Mouse (Mus musculus): Measurements from ENCODE around the gene Ascc2. TPM values are rescaled to one million over a fixed set of nuclear protein-coding genes. Genes with fewer than 3 reads are reported as not detected.

Gene Ascc2
- 10 to 100 TPM; 17.0 to 18.3 TPM for total RNA-seq (2021)

DNA sequence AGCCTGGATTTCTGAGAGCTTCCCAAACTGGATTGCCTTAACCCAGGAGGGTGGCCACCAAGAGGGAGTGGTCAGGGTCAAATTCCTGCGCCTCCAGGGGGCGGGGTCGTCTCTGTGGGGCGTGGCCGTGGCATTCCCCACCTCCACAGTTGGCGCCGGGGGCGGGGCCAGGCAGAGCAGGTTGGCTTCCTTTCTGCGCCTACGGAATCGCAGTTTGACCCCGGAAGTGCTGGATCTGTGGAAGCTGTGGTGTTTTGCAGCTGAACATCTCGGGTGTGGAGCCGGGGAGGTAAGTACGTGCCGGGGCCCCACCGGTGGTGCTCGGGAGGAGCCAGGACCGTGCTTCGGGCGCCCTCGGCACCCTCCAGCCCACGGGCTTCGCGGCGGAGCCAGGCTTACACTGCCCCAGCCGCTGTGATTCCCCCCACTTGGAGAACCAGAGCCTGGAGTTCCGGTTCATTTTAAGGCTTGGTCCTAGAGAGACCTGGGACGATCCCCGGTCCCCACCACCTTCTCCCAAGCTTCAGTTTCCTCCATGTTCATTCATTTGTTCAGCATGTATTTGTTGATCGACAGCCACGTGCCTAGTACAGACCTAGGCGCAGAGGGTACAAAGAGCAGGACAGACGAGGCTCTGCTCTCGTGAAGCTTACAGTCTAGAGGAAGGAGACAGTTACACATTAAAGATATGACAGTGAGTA is at the start of gene Ascc2:
TSS of gene Ascc2 (plus strand) at position 214 of the 701 bp plus-strand sequence.
- DNase-seq: peak; percentile 98

DNA sequence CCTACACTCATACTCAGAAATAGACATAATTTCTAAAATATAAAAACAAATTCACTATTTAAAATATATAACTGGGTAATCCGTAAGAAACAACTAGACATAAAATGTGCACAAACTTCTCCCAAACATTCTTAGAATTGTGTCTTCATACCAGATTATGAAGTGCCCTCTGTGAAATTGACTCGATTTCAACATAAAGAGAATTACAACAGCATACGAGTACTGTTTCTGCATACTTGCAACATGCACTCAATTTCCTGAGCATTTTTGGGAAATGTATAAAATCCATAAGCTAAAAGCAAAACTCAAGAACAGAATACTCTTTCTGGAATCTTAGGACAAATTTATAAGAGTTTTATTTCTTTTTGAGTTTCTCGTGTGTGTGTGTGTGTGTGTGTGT is 45.7 kb upstream of the Ascc2 start:
- no peak for DNase-seq

DNA sequence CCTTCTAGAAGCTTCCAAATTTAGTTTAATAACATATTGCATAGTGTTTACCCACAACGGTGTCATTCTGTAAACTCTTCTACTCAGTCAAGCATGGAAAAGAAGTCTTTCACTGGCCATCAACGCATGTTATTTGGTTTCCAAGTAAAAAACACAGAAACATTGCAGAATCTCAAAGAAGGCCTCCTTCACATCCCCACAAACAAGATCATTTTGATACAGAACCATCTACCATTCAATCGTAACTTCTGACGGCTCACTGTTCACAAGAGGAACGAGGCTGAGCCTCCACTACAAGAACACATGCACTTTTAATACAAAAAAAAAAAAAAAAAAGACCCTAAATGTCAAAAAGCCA is 44.1 kb upstream of the Ascc2 start:
- no peak for DNase-seq

DNA sequence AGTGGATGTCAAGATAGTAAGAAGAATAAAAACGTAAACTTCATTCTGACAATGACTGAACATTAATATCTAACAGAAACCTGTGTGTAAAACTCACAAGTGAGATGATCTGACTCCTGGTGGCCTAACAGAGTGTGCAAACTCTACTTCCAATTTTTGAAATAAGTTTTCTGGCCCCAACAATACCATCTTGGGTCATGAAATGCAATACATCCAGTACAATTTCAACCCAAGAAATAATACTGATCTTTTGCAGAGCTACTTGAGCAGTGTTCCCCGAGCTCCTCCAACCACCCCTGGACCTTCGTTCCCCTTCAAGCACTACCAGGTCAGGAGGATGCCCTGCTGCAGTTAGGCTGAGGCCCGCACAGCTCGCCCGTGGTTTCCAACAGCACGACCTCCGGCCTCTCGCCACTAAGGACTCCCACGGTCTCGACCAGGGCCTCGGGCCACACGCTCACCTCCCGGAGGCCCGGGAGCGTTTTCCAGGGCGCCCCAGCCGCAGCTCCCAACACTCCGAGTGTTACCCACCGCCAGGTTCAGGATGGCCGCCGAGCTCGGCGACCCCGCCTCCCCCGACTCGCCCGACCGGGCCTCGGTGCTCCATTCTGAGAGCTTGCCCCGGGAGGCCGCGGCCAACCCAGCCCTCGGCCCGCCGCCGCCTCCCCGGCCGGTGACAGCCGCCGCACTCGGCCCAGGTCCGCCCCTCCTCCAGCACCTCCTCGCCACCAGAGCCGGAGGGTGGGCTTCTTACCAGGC is 43.5 kb upstream of the Ascc2 start:
- peak; percentile 52 for DNase-seq

DNA sequence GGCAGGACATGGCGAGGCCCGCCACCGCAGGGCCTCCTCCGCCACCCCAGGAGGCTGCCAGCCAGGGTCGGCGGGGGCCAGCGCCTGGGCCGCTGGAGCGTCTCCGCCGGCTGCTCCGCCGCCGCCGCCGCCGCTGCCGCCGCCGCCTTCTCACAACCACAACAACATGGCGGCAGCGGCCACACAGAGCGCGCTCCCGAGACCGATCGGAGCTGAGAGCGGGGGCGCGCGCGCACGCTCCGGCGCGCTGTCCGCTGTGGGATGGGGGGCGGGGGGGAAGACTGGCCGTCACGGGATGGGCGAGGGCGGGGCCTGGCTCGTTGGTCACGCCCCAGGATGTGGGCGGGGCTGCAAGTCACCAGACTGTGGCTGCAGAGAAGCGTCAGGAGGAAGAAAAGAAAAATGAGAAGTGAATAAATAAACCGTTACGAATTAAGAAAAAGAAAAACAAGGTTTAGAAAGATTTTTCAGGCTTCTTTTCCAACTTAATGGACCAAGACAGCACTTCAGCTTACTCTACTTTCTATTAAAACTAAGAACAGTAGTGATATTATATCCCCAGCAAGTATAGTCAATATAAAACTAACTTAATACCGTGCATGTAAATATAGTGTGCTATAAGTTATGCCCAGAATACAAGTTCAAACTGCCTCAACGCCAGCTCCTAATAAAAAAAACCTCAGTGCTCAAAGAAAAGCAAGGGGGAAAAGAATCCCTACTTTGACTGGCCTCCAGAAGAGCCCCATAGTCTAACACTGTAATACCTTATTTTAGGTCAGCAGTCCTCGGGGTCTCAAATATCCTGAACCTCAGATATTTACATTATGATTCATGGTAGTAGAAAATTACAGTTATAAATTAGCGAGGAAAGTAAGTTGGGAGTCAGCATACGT is 42.7 kb upstream of the Ascc2 start, which contains the start of gene Mtmr3:
TSS of gene Mtmr3 (minus strand) at position 256 of the 893 bp plus-strand sequence.
- peak; percentile 98 for DNase-seq

DNA sequence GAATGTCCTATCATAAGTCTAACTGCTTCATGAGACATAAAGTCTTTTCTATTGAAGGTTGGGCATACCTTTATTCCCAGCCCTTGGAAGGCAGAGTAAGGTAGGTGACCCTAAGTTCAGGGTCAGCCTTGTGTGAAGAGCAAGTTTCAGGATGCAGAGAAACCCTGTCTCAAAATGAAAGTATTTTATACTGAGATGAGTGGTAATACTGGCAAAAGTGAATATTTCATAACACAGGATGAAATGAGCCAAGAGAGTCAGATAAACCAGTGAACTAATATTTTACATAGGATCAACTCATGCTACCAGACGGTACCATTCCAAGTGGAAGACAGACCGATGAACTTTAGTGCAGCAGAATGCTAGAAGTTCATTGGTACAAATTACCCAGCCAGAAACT is 39.1 kb upstream of the Ascc2 start:
- DNase-seq: no peak

DNA sequence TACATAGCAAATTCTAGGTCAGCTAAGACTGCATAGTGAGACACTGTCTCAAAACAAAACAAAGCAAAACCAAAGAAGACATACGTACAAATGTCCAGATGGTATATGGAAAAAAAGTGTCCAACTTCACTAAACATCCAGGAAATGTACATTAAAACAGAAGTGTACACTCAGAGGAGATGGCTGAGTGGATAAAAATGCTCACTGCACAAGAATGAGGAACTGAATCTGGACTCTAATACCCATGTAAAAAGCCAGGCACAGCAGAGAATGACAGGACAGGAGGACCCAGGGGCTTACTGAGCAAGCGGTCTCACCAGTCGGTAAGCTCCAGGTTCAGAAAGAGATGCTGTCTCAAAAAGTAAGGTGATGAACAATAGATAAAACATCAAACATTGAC is 37.6 kb upstream of the Ascc2 start:
- no peak for DNase-seq

DNA sequence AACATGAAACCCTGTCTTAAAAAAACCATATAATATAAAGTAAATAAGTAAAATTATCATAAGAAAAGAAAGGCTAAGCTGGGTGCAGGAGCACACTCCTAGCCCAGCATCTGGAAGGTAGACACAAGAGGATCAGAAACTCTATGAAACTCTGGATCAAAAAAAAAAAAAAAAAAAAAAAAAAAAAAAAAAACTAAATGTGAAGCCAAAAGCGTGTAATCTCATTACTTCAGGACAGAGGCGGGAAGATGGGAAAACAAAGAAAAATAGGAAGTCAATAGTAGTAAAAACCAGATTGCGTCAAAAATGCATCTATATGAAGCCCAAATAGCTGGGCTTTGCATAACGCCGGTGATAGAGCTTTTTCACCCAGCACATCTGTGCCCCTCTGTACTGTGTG is 35.7 kb upstream of the Ascc2 start:
- no peak for DNase-seq

DNA sequence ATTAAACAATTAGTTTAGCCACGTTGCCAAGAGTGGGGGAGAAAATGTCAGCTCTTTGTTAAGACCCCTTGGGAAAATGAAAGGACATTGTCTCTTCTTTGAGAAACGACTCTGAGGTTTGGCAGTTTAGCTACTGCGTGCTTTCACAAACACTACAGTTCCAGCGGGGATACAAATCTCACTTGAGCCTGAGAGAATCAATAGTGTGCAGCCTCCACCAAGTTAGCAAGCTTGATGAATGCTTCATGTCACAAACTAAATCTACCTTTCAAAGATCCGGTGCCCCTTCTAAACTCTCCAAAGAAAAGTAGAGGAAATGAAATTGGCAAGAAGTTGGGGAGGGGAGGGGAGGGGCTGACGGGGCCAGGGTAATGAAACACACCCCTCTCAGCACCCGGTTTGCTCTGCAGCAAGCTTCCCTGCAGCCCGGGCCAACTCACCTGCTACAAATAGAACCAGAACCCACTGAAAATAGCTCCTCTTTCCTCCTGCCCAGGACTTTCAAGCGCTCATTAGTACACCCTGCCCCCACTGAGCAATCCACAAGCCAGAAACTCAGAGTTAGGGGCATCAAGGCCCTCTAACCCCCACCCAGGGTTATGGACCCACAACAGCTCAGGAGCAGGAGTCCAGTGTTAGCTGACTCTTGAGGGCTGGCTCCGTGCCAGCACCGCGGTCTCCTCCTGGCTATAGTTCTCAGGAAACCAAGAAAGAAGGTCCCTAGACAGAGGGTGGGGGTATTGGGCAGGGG is 34.7 kb upstream of the Ascc2 start:
- peak; percentile 48 for DNase-seq

DNA sequence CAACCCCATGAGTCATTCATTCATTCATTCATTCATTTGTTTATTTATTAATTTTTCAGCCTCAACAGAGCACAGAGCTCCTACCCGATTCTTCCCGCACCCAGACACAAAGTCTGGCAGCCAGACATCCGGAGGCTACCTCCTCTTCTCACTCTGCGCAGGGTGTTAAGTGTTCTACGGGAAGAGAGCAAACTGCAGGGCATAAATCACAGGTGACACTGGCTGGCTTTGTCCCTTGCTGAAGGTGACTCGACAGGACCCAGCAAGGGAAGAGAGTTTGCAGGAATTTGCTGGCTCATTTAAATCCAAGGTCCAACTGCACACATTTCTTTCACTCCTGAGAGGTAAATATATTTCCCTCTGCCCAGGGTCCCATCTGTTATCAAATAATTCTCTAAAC is 33.1 kb upstream of the Ascc2 start:
- no peak for DNase-seq

DNA sequence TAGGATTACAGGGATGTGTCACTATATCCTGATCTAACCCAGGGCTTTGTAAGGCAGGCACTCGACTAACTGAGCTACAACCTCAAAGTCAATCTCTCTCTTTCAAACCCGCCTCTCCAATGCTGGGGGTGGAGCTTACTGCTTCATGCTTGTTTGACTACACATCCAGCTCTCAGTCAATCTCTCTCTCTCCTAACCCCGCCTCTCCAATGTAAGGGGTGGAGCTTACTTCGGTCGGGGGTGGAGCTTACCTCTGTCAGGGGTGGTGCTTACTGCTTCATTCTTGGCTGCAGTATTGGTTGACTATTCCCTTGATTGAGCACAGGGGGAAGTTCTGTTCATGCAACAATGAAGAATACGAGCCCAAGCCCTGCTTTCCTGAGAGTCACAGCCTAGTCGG is 32.1 kb upstream of the Ascc2 start:
- peak; percentile 38 for DNase-seq

DNA sequence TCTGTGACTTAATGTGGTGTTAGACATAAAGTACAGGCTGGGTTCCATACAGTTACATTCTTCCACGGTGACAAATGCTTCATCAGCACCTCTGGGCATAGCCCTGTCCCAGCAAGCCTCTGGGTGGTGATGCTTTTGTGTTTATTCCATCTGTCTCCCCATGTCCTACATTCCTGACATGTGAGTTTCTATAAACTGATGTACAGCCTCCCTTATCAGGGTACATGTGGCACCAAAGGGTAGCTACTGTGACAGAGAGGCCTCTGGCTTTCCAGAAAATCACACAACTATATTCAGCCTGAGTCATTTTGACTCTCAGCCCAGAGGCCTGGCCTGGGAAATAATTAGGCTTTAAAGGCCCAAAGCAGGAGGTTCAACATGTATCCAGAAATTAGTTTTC is 31.0 kb upstream of the Ascc2 start:
- no peak for DNase-seq

DNA sequence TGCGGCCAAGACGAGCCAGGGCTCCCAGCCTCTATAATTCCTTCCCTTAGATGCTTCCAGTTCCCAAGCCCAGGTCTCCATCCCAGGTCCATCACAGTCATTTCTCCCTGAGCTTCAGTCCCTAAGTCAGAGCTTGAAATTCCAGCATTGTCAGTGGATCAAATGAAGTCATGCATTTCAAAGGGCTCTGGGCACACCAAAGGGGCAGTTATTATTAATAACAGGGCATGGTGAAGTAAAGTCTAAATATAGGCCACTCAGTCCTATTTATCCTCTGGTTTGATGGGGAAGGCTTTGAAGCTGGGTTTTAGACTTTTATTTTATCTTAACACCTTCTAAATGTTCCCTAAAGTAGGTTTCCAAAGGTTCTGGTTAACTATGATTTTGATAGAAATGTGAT is 25.6 kb upstream of the Ascc2 start:
- DNase-seq: no peak

DNA sequence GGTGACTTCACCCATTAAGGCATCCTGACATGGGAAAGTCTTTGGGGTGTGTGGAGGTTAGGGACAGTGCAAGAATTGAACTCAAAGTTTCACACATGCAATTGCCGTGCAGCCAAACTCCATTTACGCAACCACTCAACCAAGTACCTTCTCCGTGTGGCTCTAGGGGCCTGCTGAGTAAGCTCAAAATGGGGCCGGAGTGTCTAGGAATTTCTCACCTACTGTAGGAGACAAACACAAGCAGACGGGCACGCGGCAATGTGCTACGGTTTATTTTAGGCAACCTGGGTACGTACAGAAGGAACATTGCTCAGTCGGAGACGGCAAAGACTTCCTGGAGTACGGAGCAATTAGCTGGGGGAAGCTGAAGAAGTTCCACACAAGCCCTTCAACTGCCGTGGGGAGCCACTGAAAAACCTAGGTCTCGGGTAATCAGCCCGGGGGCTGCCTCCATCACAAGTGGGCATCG is 17.5 kb upstream of the Ascc2 start, which contains the start of gene Gm11032:
TSS of gene Gm11032 (plus strand) at position 51 of the 469 bp plus-strand sequence.
- no peak for DNase-seq

DNA sequence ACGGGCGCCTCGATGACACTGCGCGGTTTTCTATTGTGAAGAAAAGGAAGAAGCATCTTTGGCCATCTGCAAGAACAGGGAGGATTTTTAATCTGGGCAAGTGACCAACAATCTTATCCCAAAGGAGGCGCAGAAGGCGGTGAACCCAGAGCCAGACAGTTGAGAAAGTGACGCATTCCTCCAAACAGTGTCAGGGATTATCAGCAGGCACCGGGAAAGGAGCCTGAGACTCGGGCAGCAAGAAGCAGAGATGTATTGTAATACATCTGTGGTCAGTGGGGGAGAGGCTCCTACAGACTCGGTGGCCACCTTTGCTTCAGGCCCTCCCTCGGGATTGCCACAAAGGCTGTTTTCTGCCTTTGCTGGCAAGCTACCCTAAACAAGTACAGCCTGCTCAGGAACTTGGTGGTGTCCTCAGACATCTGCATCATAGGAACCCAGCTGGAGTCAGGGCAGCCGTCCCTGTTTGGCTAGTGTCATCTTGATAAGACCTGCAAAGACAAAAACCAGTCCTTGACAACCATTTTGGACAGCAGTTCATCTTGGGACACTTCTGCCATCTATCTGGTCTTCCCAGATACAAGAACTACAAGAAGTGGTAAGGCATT is 16.9 kb upstream of the Ascc2 start:
- peak; percentile 54 for DNase-seq

DNA sequence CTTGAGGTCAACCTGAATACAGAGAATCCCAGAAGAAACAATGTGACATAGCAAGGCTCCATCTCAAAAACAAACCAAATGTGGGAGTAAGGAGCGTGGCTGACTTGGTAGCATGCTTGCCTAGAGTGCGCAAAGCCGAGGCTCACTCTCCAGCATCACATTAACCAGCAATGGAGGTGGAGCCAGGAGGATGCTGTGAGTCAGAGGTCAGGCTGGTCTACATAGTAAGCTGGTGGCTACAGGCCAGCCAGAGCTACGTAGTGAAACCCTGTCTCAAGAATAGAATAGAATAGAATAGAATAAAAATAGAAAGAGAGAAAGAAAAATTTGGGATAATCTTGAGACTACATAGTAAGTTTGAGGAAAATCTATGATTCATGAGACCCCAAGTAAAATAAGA is 15.7 kb upstream of the Ascc2 start:
- DNase-seq: no peak

DNA sequence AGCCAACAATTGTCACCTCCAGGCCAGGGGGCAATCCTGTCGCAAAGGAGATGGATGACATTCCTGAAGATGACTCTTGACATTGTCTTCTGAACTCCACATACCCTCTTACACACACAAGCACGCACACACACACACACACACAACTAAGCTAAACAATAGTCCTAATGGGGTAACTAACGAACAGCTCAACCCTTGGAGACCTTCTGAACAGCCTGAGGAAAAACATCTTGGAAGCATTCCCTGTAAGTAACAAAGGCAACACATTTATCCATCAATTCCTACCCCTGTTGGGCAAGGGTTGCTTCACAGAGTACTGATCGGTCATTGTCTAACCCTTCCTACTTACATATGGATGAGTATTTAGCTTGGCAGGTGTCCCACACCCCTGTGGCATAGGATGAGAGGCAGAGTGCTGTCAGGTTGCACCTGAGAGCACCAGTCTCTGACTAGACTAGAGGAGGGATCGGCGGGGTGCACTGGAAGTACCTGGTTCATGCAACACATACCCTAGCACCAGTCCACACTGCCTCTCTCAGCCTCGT is 15.0 kb upstream of the Ascc2 start:
- DNase-seq: no peak

DNA sequence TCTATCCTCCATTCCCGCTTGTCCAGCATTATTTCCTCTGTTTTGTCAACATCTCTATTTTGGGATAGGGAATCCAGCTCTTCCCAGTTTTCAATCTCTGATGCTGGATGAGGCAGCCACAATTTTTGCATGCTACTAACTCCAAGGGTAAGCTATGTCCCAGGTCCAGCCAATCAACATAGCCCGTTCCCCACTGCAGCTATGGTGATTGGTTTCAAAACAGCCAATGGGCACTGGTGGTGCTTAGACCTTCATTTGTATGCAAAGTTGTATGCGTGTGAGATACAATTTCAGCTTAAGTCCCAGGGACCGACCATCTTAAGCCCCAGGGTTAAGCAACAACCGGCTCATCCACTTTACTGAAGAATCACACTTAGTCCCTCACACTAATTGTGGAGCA is 14.6 kb upstream of the Ascc2 start:
- DNase-seq: no peak

DNA sequence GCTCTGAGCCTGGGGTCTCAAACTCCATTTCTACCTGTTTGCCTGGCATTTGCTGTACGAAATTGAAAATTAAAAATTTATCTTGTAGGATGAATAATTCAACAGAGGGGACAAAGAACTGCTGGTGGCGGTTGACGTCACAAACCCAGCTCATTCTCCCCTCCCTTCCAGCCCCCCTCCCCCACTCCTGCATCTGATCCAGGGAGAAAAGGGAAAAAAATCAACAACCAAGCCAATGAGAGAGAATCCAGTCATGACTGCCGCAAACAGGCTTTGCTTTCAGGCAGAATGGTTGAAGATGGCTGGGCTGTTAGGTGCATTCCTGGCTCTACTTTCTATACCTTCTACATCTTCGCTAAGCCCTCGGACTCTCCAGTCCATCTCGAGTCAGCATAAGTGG is 11.6 kb upstream of the Ascc2 start:
- no peak for DNase-seq

DNA sequence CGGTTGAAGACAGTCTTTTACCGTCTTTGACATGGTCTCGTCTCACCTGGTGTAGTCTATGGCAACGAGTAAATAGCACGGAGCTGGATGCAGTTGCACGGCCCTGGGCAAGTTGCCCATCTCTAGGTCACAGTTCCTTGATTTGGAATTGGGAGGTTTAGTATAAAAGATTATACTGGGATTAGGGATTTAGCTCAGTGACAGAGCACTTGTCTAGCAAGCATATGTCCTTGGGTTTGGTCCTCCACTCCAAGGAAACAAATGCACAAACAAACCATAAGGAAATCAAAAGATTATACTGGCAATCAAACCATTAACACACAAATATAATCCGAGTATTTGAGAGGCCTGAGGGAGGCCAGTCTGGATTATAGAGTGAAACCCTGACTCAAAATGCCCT is 9.9 kb upstream of the Ascc2 start:
- DNase-seq: no peak

DNA sequence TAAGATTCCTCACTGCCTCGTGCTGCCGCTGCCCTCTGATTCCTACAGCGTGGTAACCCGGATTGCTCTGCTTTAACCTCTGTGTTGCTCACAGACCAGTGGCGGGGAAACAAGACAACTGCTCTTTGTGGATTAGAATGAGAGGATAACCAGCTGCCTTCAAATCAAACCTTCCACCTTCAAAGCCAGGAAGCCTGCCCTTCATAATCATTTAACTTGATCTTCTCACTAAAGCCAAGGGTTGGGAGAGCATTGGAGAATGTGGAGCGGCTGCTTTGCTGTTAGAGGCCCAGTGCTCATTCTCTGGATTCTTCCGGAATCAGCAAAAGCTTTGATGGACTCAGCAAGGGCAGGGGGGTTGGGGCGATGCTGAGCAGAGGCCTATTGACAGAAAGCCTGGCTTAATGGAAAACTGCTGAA is 7.7 kb upstream of the Ascc2 start:
- DNase-seq: no peak

All from heart, postnatal 4 days (tissue).